Mouse (Mus musculus) kidney, adult 18-20 months (tissue): ENCODE measurements around the gene Zfp692.

Source experiments
- DNase-seq: peaks from one replicate; pipeline ENCODE4 v3.0.0; 2021

Zfp692 gene

GRCm38 (mm10) chr11:58314069-58314468, 7.2 kb downstream of the Zfp692 start:
- no peak for DNase-seq

- no peak for DNase-seq
Observed at GRCm38 (mm10) chr11:58315536-58316168, 8.8 kb downstream of the Zfp692 start.

GRCm38 (mm10) chr11:58316344-58316743, 9.5 kb downstream of the Zfp692 start:
- DNase-seq: no peak

GRCm38 (mm10) chr11:58316768-58317390, 10.0 kb downstream of the Zfp692 start:
- DNase-seq: no peak

GRCm38 (mm10) chr11:58322824-58323569, 16.1 kb downstream of the Zfp692 start:
- peak; percentile 98 for DNase-seq

- DNase-seq: peak; percentile 16
Observed at GRCm38 (mm10) chr11:58323570-58324340, 16.9 kb downstream of the Zfp692 start.

GRCm38 (mm10) chr11:58324614-58325229, 17.9 kb downstream of the Zfp692 start:
- no peak for DNase-seq

- no peak for DNase-seq
Observed at GRCm38 (mm10) chr11:58326781-58327180, 19.9 kb downstream of the Zfp692 start.

GRCm38 (mm10) chr11:58329906-58330275, 23.0 kb downstream of the Zfp692 start:
- no peak for DNase-seq

- DNase-seq: peak; percentile 94
Observed at GRCm38 (mm10) chr11:58330276-58331148, 23.6 kb downstream of the Zfp692 start, which contains the start of the genes Zfp672 and Sh3bp5l. TSS of gene Zfp672 (minus strand) at chr11:58330339. TSS of gene Sh3bp5l (plus strand) at chr11:58330724.

- DNase-seq: no peak
Observed at GRCm38 (mm10) chr11:58331149-58331495, 24.3 kb downstream of the Zfp692 start.

GRCm38 (mm10) chr11:58331546-58331945, 24.7 kb downstream of the Zfp692 start:
- no peak for DNase-seq

- peak; percentile 72 for DNase-seq
Observed at GRCm38 (mm10) chr11:58334746-58335145, 27.9 kb downstream of the Zfp692 start.

GRCm38 (mm10) chr11:58346745-58347144, 39.9 kb downstream of the Zfp692 start:
- no peak for DNase-seq

- DNase-seq: no peak
Observed at GRCm38 (mm10) chr11:58350628-58351027, 43.8 kb downstream of the Zfp692 start.

GRCm38 (mm10) chr11:58351179-58351578, 44.3 kb downstream of the Zfp692 start:
- DNase-seq: no peak

GRCm38 (mm10) chr11:58352681-58353548, 46.0 kb downstream of the Zfp692 start:
- no peak for DNase-seq

- no peak for DNase-seq
Observed at GRCm38 (mm10) chr11:58353709-58354108, 46.8 kb downstream of the Zfp692 start.

GRCm38 (mm10) chr11:58354476-58354875, 47.6 kb downstream of the Zfp692 start:
- DNase-seq: no peak

- DNase-seq: no peak
Observed at GRCm38 (mm10) chr11:58354927-58355326, 48.1 kb downstream of the Zfp692 start.

GRCm38 (mm10) chr11:58357042-58357441, 50.2 kb downstream of the Zfp692 start:
- DNase-seq: no peak
